Mouse (Mus musculus): ENCODE results near the gene Acot2. TPM values are rescaled to one million over a fixed set of nuclear protein-coding genes. Genes with fewer than 3 reads are reported as not detected.

Acot2 gene
- polyA plus RNA-seq, 1 experiment: not detected

GRCm38 (mm10) chr12:83950840-83951701 is 36.6 kb upstream of the Acot2 start:
- TF ChIP-seq CTCF (IDR thresholded peaks at IDR 0.05; ENCODE audit: insufficient read depth, low read depth, low read length) (no peak), POLR2A (IDR thresholded peaks at IDR 0.05; ENCODE audit: insufficient read depth, low read depth, low read length) (no peak)
- H3K27ac ChIP-seq (ENCODE audit: insufficient read depth, low read depth, low read length): no peak overlapping the region
- peak overlapping the region; percentile 94 for H3K4me3 ChIP-seq (ENCODE audit: insufficient read depth, low read depth, low read length)
- peaks cover 20% of the 10 kb centered on the region for H3K4me1 ChIP-seq (ENCODE audit: control insufficient read depth, insufficient read depth, low read length)
- WGBS: under 1% methylated on average over 116 of the region's 116 CpGs

DNA sequence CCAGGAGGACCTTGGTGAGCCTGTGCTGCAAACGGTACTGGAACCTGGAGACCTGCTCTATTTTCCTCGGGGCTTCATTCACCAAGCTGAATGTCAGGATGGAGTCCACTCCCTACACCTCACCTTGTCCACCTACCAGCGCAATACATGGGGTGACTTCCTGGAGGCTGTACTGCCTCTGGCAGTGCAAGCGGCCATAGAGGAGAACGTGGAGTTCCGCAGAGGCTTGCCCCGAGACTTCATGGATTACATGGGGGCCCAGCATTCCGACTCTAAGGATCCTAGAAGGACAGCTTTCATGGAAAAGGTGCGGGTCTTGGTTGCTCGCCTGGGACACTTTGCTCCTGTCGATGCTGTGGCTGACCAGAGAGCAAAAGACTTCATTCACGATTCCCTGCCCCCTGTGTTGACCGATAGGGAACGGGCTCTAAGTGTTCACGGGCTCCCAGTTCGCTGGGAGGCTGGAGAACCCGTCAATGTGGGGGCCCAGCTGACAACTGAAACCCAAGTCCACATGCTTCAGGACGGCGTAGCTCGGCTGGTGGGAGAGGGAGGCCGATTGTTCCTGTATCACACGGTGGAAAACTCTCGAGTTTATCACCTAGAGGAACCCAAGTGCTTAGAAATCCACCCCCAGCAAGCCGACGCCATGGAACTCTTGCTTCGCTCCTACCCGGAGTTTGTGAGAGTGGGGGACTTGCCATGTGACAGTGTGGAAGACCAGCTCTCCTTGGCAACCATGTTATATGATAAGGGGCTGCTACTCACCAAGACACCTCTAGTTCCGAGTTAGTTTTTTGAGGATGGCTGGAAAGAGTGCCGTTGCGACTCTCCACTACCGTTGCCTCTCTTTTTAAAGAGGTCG is 35.7 kb upstream of the Acot2 start:
- TF ChIP-seq CTCF (IDR thresholded peaks at IDR 0.05; ENCODE audit: insufficient read depth, low read depth, low read length): no peak
- TF ChIP-seq POLR2A (IDR thresholded peaks at IDR 0.05; ENCODE audit: insufficient read depth, low read depth, low read length): no peak
- Histone ChIP-seq H3K27ac (ENCODE audit: insufficient read depth, low read depth, low read length) (no peak overlapping the region), H3K4me1 (ENCODE audit: control insufficient read depth, insufficient read depth, low read length) (peaks cover 20% of the 10 kb centered on the region), H3K4me3 (ENCODE audit: insufficient read depth, low read depth, low read length) (peak overlapping the region; percentile 94)
- 70% methylated on average over 32 of the region's 32 CpGs for WGBS

GRCm38 (mm10) chr12:83958278-83958677 is 29.4 kb upstream of the Acot2 start:
- TF ChIP-seq POLR2A (IDR thresholded peaks at IDR 0.05; ENCODE audit: insufficient read depth, low read depth, low read length) (no peak), CTCF (IDR thresholded peaks at IDR 0.05; ENCODE audit: insufficient read depth, low read depth, low read length) (no peak)
- 93% methylated on average over 9 of the region's 9 CpGs for WGBS
- H3K4me1 ChIP-seq (ENCODE audit: control insufficient read depth, insufficient read depth, low read length): peaks cover 6% of the 10 kb centered on the region; the same call in 1 of the 2 replicates
- H3K27ac ChIP-seq (ENCODE audit: insufficient read depth, low read depth, low read length): no peak overlapping the region
- H3K4me3 ChIP-seq (ENCODE audit: insufficient read depth, low read depth, low read length): no peak overlapping the region

- Histone ChIP-seq H3K4me1 (ENCODE audit: control insufficient read depth, insufficient read depth, low read length) (no peaks in the 10 kb centered on the region), H3K27ac (ENCODE audit: insufficient read depth, low read depth, low read length) (no peak overlapping the region), H3K4me3 (ENCODE audit: insufficient read depth, low read depth, low read length) (no peak overlapping the region)
- TF ChIP-seq POLR2A (IDR thresholded peaks at IDR 0.05; ENCODE audit: insufficient read depth, low read depth, low read length) (no peak), CTCF (IDR thresholded peaks at IDR 0.05; ENCODE audit: insufficient read depth, low read depth, low read length) (no peak)
- WGBS: 90% methylated on average over 6 of the region's 7 CpGs
Observed at GRCm38 (mm10) chr12:83965235-83965634, 22.4 kb upstream of the Acot2 start.

- Histone ChIP-seq H3K4me1 (ENCODE audit: control insufficient read depth, insufficient read depth, low read length) (no peaks in the 10 kb centered on the region), H3K27ac (ENCODE audit: insufficient read depth, low read depth, low read length) (no peak overlapping the region), H3K4me3 (ENCODE audit: insufficient read depth, low read depth, low read length) (no peak overlapping the region)
- TF ChIP-seq CTCF (IDR thresholded peaks at IDR 0.05; ENCODE audit: insufficient read depth, low read depth, low read length): no peak
- TF ChIP-seq POLR2A (IDR thresholded peaks at IDR 0.05; ENCODE audit: insufficient read depth, low read depth, low read length): no peak
- 75% methylated on average over 2 of the region's 2 CpGs for WGBS
Observed at GRCm38 (mm10) chr12:83972117-83972516, 15.5 kb upstream of the Acot2 start.

- no peak for TF ChIP-seq CTCF (IDR thresholded peaks at IDR 0.05; ENCODE audit: insufficient read depth, low read depth, low read length)
- no peak overlapping the region for H3K27ac ChIP-seq (ENCODE audit: insufficient read depth, low read depth, low read length)
- 92% methylated on average over 6 of the region's 6 CpGs for WGBS
- peaks cover 4% of the 10 kb centered on the region; the same call in 1 of the 2 replicates for H3K4me1 ChIP-seq (ENCODE audit: control insufficient read depth, insufficient read depth, low read length)
- H3K4me3 ChIP-seq (ENCODE audit: insufficient read depth, low read depth, low read length): no peak overlapping the region
Observed at GRCm38 (mm10) chr12:83978862-83979261, 8.8 kb upstream of the Acot2 start.

GRCm38 (mm10) chr12:83981615-83982014 is 6.0 kb upstream of the Acot2 start:
- TF ChIP-seq CTCF (IDR thresholded peaks at IDR 0.05; ENCODE audit: insufficient read depth, low read depth, low read length) (no peak), POLR2A (IDR thresholded peaks at IDR 0.05; ENCODE audit: insufficient read depth, low read depth, low read length) (no peak)
- Histone ChIP-seq H3K4me1 (ENCODE audit: control insufficient read depth, insufficient read depth, low read length) (peaks cover 4% of the 10 kb centered on the region; the same call in 1 of the 2 replicates), H3K4me3 (ENCODE audit: insufficient read depth, low read depth, low read length) (no peak overlapping the region), H3K27ac (ENCODE audit: insufficient read depth, low read depth, low read length) (no peak overlapping the region)
- 94% methylated on average over 4 of the region's 4 CpGs for WGBS

DNA sequence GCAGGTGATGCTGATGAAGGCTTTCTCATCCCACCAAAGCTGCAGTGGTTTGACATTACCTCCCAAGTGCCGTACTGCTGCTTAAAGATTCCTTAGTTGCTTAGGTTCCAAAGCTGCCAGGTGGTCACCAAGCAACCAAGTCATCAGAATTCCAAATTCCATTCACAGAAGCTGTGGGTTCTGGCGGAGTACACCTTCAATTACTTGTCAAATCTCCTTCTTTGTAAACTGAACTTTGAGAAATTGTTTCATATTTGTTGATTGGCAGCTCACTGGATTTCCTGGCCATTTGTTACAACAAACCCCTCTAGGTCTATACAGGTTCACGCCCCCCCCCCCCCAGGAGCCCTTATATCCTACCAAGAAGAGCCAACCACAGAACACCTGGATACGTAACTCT is 2.9 kb upstream of the Acot2 start, which contains the start of gene Heatr4:
Heatr4 (minus strand) TSS at position 101 of the 400 bp plus-strand sequence.
- 76% methylated on average over 4 of the region's 4 CpGs for WGBS
- TF ChIP-seq CTCF (IDR thresholded peaks at IDR 0.05; ENCODE audit: insufficient read depth, low read depth, low read length) (no peak), POLR2A (IDR thresholded peaks at IDR 0.05; ENCODE audit: insufficient read depth, low read depth, low read length) (no peak)
- Histone ChIP-seq H3K4me3 (ENCODE audit: insufficient read depth, low read depth, low read length) (no peak within 1 kb of the TSS), H3K4me1 (ENCODE audit: control insufficient read depth, insufficient read depth, low read length) (0 out of 2 replicates have a peak, but pooled peaks cover 3% of the 10 kb centered on the region), H3K27ac (ENCODE audit: insufficient read depth, low read depth, low read length) (no peak within 1 kb of the TSS)

DNA sequence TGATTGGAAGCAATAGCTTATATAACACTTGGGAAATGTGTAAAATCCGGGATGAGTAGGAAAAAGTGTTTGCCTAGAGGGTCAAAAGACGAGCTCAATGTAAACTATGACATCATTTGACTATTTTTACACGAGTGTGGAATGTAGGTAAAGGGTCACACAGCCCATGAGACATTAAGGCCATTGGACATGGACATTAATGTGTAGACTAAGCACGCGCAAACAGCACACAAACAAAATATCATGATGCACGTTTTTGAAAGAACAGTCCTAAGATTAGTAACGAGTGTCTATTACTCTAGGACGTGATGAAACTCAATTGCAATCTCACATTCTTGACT is 449 bp upstream of the Acot2 start:
- WGBS: 24% methylated on average over 8 of the region's 8 CpGs

More for the DNA sequence above, 449 bp upstream of the Acot2 start:
- Histone ChIP-seq H3K4me1 (ENCODE audit: control insufficient read depth, insufficient read depth, low read length) (0 out of 2 replicates have a peak, but pooled peaks cover 3% of the 10 kb centered on the region), H3K27ac (ENCODE audit: insufficient read depth, low read depth, low read length) (peak overlapping the region; percentile 79), H3K4me3 (ENCODE audit: insufficient read depth, low read depth, low read length) (peak overlapping the region; percentile 71)
- TF ChIP-seq POLR2A (IDR thresholded peaks at IDR 0.05; ENCODE audit: insufficient read depth, low read depth, low read length): no peak
- no peak for TF ChIP-seq CTCF (IDR thresholded peaks at IDR 0.05; ENCODE audit: insufficient read depth, low read depth, low read length)
